Mouse (Mus musculus) myocyte (in vitro differentiated cells): ENCODE results near the gene Zfp786. TPM values are rescaled to one million over a fixed set of nuclear protein-coding genes. Genes with fewer than 3 reads are reported as not detected.
A peak's percentile ranks its signal among the peaks of the same experiment; 100 is the strongest.
"Not testable (repeated sequence)": the region's sequence is repeated elsewhere in the genome, so short reads cannot be mapped to it uniquely, and the experiment has no call there.

Source experiments
- H3K27me3 ChIP-seq: one replicate; pipeline ENCODE4 v1.6.1; 2011; ENCODE audit not compliant: control insufficient read depth, insufficient read depth, insufficient read length
- H3K36me3 ChIP-seq: one replicate; pipeline ENCODE4 v1.6.1; 2011; ENCODE audit not compliant: control insufficient read depth, insufficient read depth
- H3K4me2 ChIP-seq: one replicate; pipeline ENCODE4 v1.6.1; 2011; ENCODE audit warnings: low read depth, control low read depth
- H3K4me3 ChIP-seq: one replicate; pipeline ENCODE4 v1.5.1; 2011; ENCODE audit warnings: mild to moderate bottlenecking, control low read depth, moderate library complexity
- H3K79me2 ChIP-seq: one replicate; pipeline ENCODE4 v1.6.1; 2011; ENCODE audit not compliant: control insufficient read depth, insufficient read depth
- H3ac ChIP-seq: one replicate; pipeline ENCODE4 v1.6.1; 2011; ENCODE audit not compliant: control insufficient read depth, insufficient read length
- CEBPB ChIP-seq: IDR thresholded peaks from 2 replicates; pipeline ENCODE4 v1.6.1; 2011; ENCODE audit warnings: mild to moderate bottlenecking, moderate library complexity; ENCODE audit not compliant: poor library complexity, insufficient read depth, severe bottlenecking
- E2F4 ChIP-seq: IDR thresholded peaks from one replicate; pipeline ENCODE4 v1.6.1; 2011; ENCODE audit warnings: mild to moderate bottlenecking, control low read depth, moderate library complexity; ENCODE audit not compliant: insufficient read depth
- MAX ChIP-seq: IDR thresholded peaks from one replicate; pipeline ENCODE4 v1.6.1; 2011; ENCODE audit warnings: low read depth, mild to moderate bottlenecking, control low read depth
- MYOD1 ChIP-seq, 3 experiments: IDR thresholded peaks; one replicate each; pipeline ENCODE4 v1.6.1; 2011; ENCODE audit warnings: control low read depth in 2 of 3, low read depth in 2 of 3, mild to moderate bottlenecking in 2 of 3, moderate library complexity in 1 of 3; ENCODE audit not compliant: insufficient read length in 2 of 3, control insufficient read depth in 1 of 3
- MYOG ChIP-seq, 3 experiments: IDR thresholded peaks; one replicate each; pipeline ENCODE4 v1.6.1; 2011; ENCODE audit warnings: control low read depth in 2 of 3, low read depth in 2 of 3, mild to moderate bottlenecking in 2 of 3; ENCODE audit not compliant: insufficient read length in 2 of 3, control insufficient read depth in 1 of 3, insufficient read depth in 1 of 3
- POLR2A ChIP-seq: IDR thresholded peaks from one replicate; pipeline ENCODE4 v1.6.1; 2011; ENCODE audit warnings: low read depth, mild to moderate bottlenecking, control low read depth, moderate library complexity; ENCODE audit not compliant: insufficient read length
- POLR2AphosphoS2 ChIP-seq: IDR thresholded peaks from one replicate; pipeline ENCODE4 v1.6.1; 2011; ENCODE audit warnings: low read depth, control low read depth; ENCODE audit not compliant: insufficient read length
- REST ChIP-seq: IDR thresholded peaks from one replicate; pipeline ENCODE4 v1.6.1; 2011; ENCODE audit warnings: mild to moderate bottlenecking, control low read depth, moderate library complexity; ENCODE audit not compliant: insufficient read depth, insufficient read length
- SRF ChIP-seq: IDR thresholded peaks from one replicate; pipeline ENCODE4 v1.6.1; 2011; ENCODE audit warnings: low read depth; ENCODE audit not compliant: control insufficient read depth, insufficient read length
- TCF12 ChIP-seq: IDR thresholded peaks from one replicate; pipeline ENCODE4 v1.6.1; 2011; ENCODE audit warnings: mild to moderate bottlenecking, control low read depth; ENCODE audit not compliant: poor library complexity, insufficient read depth, severe bottlenecking
- TCF3 ChIP-seq: IDR thresholded peaks from one replicate; pipeline ENCODE4 v1.6.1; 2011; ENCODE audit warnings: low read depth, control low read depth; ENCODE audit not compliant: insufficient read length
- USF1 ChIP-seq: IDR thresholded peaks from one replicate; pipeline ENCODE4 v1.6.1; 2011; ENCODE audit warnings: low read depth, mild to moderate bottlenecking, control low read depth, moderate library complexity
- polyA plus RNA-seq: library from polyadenylated mRNA; unstranded; fragments of >200 nt; fragmentation: generic; extraction: Trizol; gene quantifications from one replicate; pipeline ENCODE4 v1.2.1, GENCODE M21; 2012; ENCODE audit warnings: missing spikeins

Zfp786 gene
- polyA plus RNA-seq, 1 experiment: 0.30 TPM

- TF ChIP-seq POLR2AphosphoS2 (peak; percentile 77), TCF3 (peak; percentile 37), MYOD1 (IDR thresholded peaks at IDR 0.05; ENCODE audit: control insufficient read depth in 1 of 3, insufficient read length in 2 of 3, low read depth in 2 of 3) (peak in 2 of 3 experiments; percentile 39 to 72), TCF12 (no peak), POLR2A (peak; percentile 75), E2F4 (no peak), SRF (no peak), CEBPB (no peak), MAX (no peak), REST (peak; percentile 33), MYOG (IDR thresholded peaks at IDR 0.05; ENCODE audit: control insufficient read depth in 1 of 3, insufficient read depth in 1 of 3, insufficient read length in 2 of 3, low read depth in 2 of 3) (peak in 1 of 3 experiments; percentile 67), USF1 (no peak)
- peak overlapping the region; percentile 67 for H3ac ChIP-seq
- H3K36me3 ChIP-seq: peaks cover 24% of the 10 kb centered on the region
- no peaks in the 10 kb centered on the region for H3K27me3 ChIP-seq
- H3K4me2 ChIP-seq: peak overlapping the region; percentile 92
- peak overlapping the region; percentile 73 for H3K4me3 ChIP-seq
- H3K79me2 ChIP-seq: peaks cover 36% of the 10 kb centered on the region
Observed at GRCm38 (mm10) chr6:47877461-47878132, 46.9 kb upstream of the Zfp786 start.

DNA sequence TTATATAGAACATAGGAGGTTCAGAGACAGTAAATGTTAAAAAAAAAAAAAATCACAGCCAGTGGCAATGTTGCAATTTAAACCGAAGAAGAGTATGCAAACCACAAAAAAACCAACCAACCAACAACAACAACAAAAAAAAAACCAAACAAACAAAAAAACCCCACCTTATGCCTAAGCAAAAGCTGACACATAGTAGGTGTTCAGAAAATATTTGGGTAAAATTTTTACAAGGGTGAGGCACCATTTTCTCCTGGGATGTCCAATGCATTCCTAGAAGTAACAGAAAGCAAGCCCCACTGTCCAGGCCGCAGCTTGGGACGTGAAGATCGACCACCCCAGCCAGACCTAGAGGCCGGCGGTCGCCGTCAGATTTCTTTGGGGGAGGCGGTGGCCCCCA, 46.4 kb upstream of the Zfp786 start, which contains the start of gene Zfp282:
TSS of gene Zfp282 (plus strand) at position 147 of the 400 bp plus-strand sequence.
- Histone ChIP-seq H3K36me3 (peaks cover 20% of the 10 kb centered on the region), H3K27me3 (no peaks in the 10 kb centered on the region), H3K79me2 (peaks cover 36% of the 10 kb centered on the region), H3K4me3 (peak within 1 kb of the TSS; percentile 73), H3K4me2 (peak within 1 kb of the TSS; percentile 92), H3ac (peak within 1 kb of the TSS; percentile 67)
- TF ChIP-seq MAX: no peak
- no peak for TF ChIP-seq MYOG (IDR thresholded peaks at IDR 0.05; ENCODE audit: control insufficient read depth in 1 of 3, insufficient read depth in 1 of 3, insufficient read length in 2 of 3, low read depth in 2 of 3)
- no peak for TF ChIP-seq CEBPB
- TF ChIP-seq TCF12: no peak
- TF ChIP-seq SRF: no peak
- TF ChIP-seq REST: no peak
- TF ChIP-seq TCF3: no peak
- TF ChIP-seq POLR2AphosphoS2: no peak
- TF ChIP-seq POLR2A: no peak
- no peak for TF ChIP-seq USF1
- TF ChIP-seq E2F4: no peak
- no peak for TF ChIP-seq MYOD1 (IDR thresholded peaks at IDR 0.05; ENCODE audit: control insufficient read depth in 1 of 3, insufficient read length in 2 of 3, low read depth in 2 of 3)

GRCm38 (mm10) chr6:47872266-47872665, 41.6 kb upstream of the Zfp786 start:
- Histone ChIP-seq H3ac (no peak overlapping the region), H3K4me2 (no peak overlapping the region), H3K36me3 (no peaks in the 10 kb centered on the region), H3K79me2 (no peaks in the 10 kb centered on the region), H3K27me3 (no peaks in the 10 kb centered on the region), H3K4me3 (no peak overlapping the region)
- TF ChIP-seq SRF (no peak), REST (no peak), POLR2AphosphoS2 (no peak), POLR2A (no peak), CEBPB (no peak), TCF12 (no peak), MAX (no peak), E2F4 (no peak), USF1 (no peak), TCF3 (no peak), MYOD1 (IDR thresholded peaks at IDR 0.05; ENCODE audit: control insufficient read depth in 1 of 3, insufficient read length in 2 of 3, low read depth in 2 of 3) (no peak), MYOG (IDR thresholded peaks at IDR 0.05; ENCODE audit: control insufficient read depth in 1 of 3, insufficient read depth in 1 of 3, insufficient read length in 2 of 3, low read depth in 2 of 3) (no peak)

- H3K79me2 ChIP-seq, H3K4me3 ChIP-seq, H3K4me2 ChIP-seq, H3ac ChIP-seq, H3K27me3 ChIP-seq: not testable (repeated sequence)
- peaks cover 15% of the 10 kb centered on the region for H3K36me3 ChIP-seq
Observed at GRCm38 (mm10) chr6:47857729-47858128, 27.1 kb upstream of the Zfp786 start.

DNA sequence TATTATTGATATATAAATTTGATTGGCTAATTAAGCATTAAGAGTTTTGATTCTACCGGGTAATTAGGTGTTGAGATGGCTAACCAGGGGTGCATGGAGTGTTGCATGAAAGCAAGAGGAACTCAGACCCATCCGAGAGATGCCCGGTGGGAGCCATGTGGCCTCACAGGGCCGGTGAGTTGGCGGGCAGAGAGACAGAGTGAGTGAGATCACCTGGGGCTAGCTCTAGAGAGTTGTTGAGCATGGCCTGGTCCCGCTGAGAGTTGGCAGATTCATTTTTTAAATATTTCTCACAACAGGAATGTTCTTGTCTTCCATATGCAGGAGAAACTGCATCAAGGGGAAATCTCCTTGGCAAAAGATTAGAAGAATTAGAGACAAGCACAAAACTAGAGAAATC, 26.6 kb upstream of the Zfp786 start:
- Histone ChIP-seq H3K79me2 (no peaks in the 10 kb centered on the region), H3K27me3 (no peaks in the 10 kb centered on the region), H3ac (no peak overlapping the region), H3K4me2 (no peak overlapping the region), H3K36me3 (peaks cover 15% of the 10 kb centered on the region), H3K4me3 (no peak overlapping the region)
- TF ChIP-seq MYOG (IDR thresholded peaks at IDR 0.05; ENCODE audit: control insufficient read depth in 1 of 3, insufficient read depth in 1 of 3, insufficient read length in 2 of 3, low read depth in 2 of 3) (no peak), SRF (no peak), CEBPB (no peak), MAX (no peak), POLR2AphosphoS2 (no peak), MYOD1 (IDR thresholded peaks at IDR 0.05; ENCODE audit: control insufficient read depth in 1 of 3, insufficient read length in 2 of 3, low read depth in 2 of 3) (no peak)
